Mouse (Mus musculus) central nervous system, embryonic 14 days (tissue): ENCODE measurements around the gene Insig2. TPM values are rescaled to one million over a fixed set of nuclear protein-coding genes. Genes with fewer than 3 reads are reported as not detected.

ENCODE experiments used
- polyA plus RNA-seq: library from polyadenylated mRNA; depleted of rRNA; stranded (reverse); fragments of >200 nt; gene quantifications from 2 replicates; pipeline ENCODE4 v1.2.3, GENCODE M21; 2012; rRNA removed

Insig2 gene
- polyA plus RNA-seq, result 32.4 and 32.7 TPM in 2 replicates

GRCm38 (mm10) chr1:121332485-121332884, at the start of gene Insig2:
Gene Insig2, minus strand, starts transcription at chr1:121332589.

Other genes with a start within 250 kb of the Insig2 start
- gene Ccdc93, start 98.5 kb upstream of the Insig2 start, polyA plus RNA-seq, result 16.9 and 18.5 TPM in 2 replicates
- gene Htr5b, start 195.9 kb upstream of the Insig2 start, polyA plus RNA-seq, result 0.42 and 0.66 TPM in 2 replicates
- 63.7 and 68.6 TPM in 2 replicates for gene Ddx18, start 235.4 kb upstream of the Insig2 start, polyA plus RNA-seq